Mouse (Mus musculus): ENCODE measurements at regions not wholly inside any gene's neighbourhood (a gene's known extent, or its start where the extent isn't known, plus 50 kb on each side); places are given as distances from the start of the nearest gene placed in this dataset.
"Not testable (repeated sequence)": the region's sequence is repeated elsewhere in the genome, so short reads cannot be mapped to it uniquely, and the experiment has no call there.

- no peak for DNase-seq (ENCODE audit: low spot score)
Observed at GRCm38 (mm10) chr4:94397284-94397683, 159.1 kb upstream of the Gm10306 start.

- no peak for DNase-seq (ENCODE audit: low spot score)
Observed at GRCm38 (mm10) chr4:94406922-94407321, 149.4 kb upstream of the Gm10306 start.

DNA sequence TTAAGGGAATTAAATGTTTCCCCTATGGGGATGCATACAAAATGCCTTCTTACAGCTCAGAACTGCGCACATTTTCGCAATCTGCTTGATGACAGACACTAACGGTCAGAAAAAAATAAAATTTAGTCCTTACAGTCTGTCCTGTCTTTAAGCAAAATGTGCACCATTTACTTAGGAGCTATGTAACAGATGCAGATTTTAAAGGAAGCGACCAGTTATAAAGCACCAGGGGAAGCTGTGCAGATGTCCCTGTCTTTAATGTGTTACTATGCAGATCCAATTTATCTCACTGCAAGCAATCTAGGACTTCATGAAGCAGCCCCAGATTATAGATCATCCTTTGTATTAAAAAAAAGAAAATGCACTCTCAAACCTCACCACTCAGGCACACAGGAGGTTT, 148.8 kb upstream of the Gm10306 start:
- no peak for DNase-seq (ENCODE audit: low spot score)

DNA sequence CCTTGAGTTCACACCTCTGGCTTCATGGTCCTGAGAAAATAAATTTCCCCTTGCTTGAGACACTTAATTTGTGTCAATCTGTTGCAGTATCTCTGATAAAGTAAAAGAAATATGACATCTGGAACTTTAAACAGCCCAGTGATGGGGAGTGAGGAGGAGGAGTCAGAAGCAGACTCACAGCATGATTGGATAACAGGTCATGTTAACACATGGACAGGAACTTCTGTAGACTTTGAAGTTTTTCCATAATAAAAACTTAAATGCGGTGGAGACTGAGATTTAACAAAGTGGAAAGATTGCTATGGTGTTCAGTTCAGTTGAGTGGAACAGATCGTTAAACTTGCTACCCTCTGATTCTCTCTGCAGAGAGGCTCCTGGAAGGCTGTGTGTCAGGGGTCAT, 143.7 kb upstream of the Gm10306 start:
- DNase-seq (ENCODE audit: low spot score), result no peak

DNA sequence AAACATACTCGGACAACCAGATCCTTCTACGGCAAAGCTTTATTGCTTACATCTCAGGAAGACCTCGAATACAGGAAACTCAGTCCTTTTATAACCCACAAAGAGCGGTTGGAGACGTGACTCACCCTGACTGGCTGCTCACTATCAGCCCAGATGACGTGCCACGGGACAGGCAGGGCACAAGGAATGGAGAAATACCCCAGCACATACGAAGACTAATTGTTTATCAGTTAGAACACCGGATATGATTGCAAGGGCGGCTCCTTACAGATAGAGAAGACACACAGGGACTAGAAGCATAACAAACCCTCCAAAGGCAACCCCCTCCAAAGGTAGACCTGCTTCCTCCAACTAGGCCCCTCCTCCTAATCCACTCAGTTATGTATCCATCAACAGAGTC, 130.8 kb upstream of the Gm10306 start:
- not testable (repeated sequence) for DNase-seq (ENCODE audit: low spot score)

DNA sequence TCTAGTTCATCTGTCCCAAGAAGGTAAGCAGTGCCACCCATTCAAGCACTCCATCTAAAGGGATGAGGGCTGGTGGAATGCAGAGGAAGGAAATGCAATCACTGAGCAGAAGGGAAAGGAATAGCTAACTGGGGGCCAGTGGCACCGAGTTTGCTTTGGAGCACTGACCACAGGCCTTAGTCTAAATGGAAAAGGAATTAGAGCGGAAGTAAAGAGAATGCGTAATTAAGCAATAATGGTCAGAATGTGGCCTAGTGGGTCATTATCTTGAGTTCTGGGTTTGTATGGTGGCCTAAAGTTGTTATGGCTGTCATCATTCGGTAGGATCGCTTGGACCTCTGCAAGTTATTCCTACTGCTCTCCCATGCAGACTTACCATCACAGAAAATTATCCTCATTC, 128.8 kb upstream of the Gm10306 start:
- no peak for DNase-seq (ENCODE audit: low spot score)

- no peak for DNase-seq (ENCODE audit: low spot score)
Observed at GRCm38 (mm10) chr4:94432005-94432404, 124.3 kb upstream of the Gm10306 start.

DNA sequence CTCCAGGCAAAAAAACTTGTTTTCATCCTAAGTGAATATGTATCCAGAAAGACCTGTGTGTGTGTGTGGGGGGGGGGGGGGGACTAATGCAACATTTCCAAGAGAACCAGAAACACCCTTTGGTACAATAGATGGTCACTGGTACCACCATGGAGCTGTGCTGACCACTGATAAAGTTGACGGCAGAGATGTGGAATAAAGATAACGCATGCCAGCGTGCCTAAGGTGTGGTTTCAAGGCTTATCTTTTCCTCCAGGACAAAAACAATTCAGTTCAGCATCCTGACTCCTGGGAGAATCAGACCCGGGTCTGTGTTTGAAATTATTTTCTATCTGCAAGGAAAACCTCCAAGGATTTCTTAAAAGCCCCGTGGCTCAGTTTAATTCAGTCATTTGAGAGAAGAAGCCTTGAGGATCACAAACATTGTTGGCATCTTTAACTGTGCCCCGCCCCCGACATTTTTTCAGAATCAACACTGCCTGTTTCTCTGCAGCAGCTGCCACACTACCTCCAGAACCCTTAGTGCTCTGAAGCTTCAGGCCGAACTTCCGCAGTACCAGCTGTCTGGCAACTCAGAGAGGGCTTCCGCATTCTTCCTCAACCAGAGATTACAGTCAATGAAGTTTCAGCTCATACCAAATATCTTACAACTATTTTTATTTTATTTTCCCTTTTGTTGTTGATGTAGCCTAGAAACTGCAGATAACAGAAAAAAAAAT, 118.5 kb upstream of the Gm10306 start:
- DNase-seq (ENCODE audit: low spot score), result no peak

- DNase-seq (ENCODE audit: low spot score), result no peak
Observed at GRCm38 (mm10) chr4:94439159-94439836, 117.0 kb upstream of the Gm10306 start.

GRCm38 (mm10) chr4:94446604-94447003, 109.7 kb upstream of the Gm10306 start:
- DNase-seq (ENCODE audit: low spot score), result no peak

Data from layer of hippocampus, adult 9-10 months (tissue).